8 mouse cellular contexts compared by ENCODE assay signal in genomic region chr17:78361939-78362728, GRCm38 (mm10). TPM values are rescaled to one million over a fixed set of nuclear protein-coding genes. Genes with fewer than 3 reads are reported as not detected.
DNase-seq lines count a peak whose midpoint lies in the region; ATAC-seq lines count a peak whose summit lies in the region.

No protein-coding gene starts in this region.

- H3K4me2 ChIP-seq in embryonic facial prominence, embryonic 13.5 days = no peak overlapping the region

- H3K36me3 ChIP-seq in embryonic facial prominence, embryonic 13.5 days = peaks cover 14% of the 10 kb centered on the region; the same call in 1 of the 2 replicates
- H3K36me3 ChIP-seq in embryonic facial prominence, embryonic 10.5 days (replicated peaks) = peaks cover 6% of the 10 kb centered on the region

- 0 out of 2 replicates have a peak, but pooled peaks cover 4% of the 10 kb centered on the region for H3K4me1 ChIP-seq in embryonic facial prominence, embryonic 13.5 days
- no peaks in the 10 kb centered on the region for H3K4me1 ChIP-seq in embryonic facial prominence, embryonic 10.5 days

- H3K27me3 ChIP-seq in embryonic facial prominence, embryonic 13.5 days = no peaks in the 10 kb centered on the region
- H3K27me3 ChIP-seq in embryonic facial prominence, embryonic 10.5 days (replicated peaks; ENCODE audit: low read depth, poor library complexity, severe bottlenecking) = no peaks in the 10 kb centered on the region

- H3K4me3 ChIP-seq in embryonic facial prominence, embryonic 13.5 days = no peak overlapping the region
- no peak overlapping the region for H3K4me3 ChIP-seq in embryonic facial prominence, embryonic 10.5 days

- WGBS in embryonic facial prominence, embryonic 13.5 days = 74% methylated on average over 13 of the region's 13 CpGs
- 84% methylated on average over 13 of the region's 13 CpGs for WGBS in embryonic facial prominence, embryonic 10.5 days

- 0 out of 2 replicates have a peak overlapping the region, but pooled peaks have one; percentile 4 for H3K27ac ChIP-seq in embryonic facial prominence, embryonic 13.5 days
- H3K27ac ChIP-seq in embryonic facial prominence, embryonic 10.5 days (replicated peaks) = no peak overlapping the region

- no peak for DNase-seq in embryonic facial prominence, embryonic 10.5 days (ENCODE audit: low spot score)
- peak; percentile 64 for DNase-seq in kidney, postnatal 14 days
- DNase-seq in cerebellum, postnatal 10 days = no peak
- DNase-seq in cerebellum, postnatal 36 days = no peak
- no peak for DNase-seq in layer of hippocampus, postnatal 25 days (ENCODE audit: extremely low spot score in 1 of 2, low spot score in 1 of 2)

- H3K9ac ChIP-seq in embryonic facial prominence, embryonic 13.5 days = no peak overlapping the region

- H3K9me3 ChIP-seq in embryonic facial prominence, embryonic 13.5 days = no peaks in the 10 kb centered on the region
- H3K9me3 ChIP-seq in embryonic facial prominence, embryonic 10.5 days = no peaks in the 10 kb centered on the region

- no peak for ATAC-seq in embryonic facial prominence, embryonic 13.5 days (ENCODE audit: insufficient number of reproducible peaks, insufficient read depth, low FRiP score, low TSS enrichment, low read depth)
- ATAC-seq in erythroid progenitor cell, adult 5-6 weeks (replicated peaks; ENCODE audit: low FRiP score, poor library complexity, severe bottlenecking) = peak; percentile 64; the same call in 1 of the 2 replicates
- peak; percentile 83 for ATAC-seq in megakaryocyte-erythroid progenitor cell, adult 5-6 weeks (replicated peaks; ENCODE audit: low FRiP score, low TSS enrichment, poor library complexity, severe bottlenecking)

RNA-seq across cellular contexts. Expression of gene Fez2, which starts 55.8 kb away (rescaled TPM):
- polyA plus RNA-seq in embryonic facial prominence, embryonic 13.5 days (2015; fragmentation: Nextera tagmentation; extraction: Ambion mirVana) = 39.0 and 39.3 TPM in 2 replicates
- polyA plus RNA-seq in embryonic facial prominence, embryonic 10.5 days (2016; fragmentation: Nextera tagmentation; extraction: Ambion mirVana) = 34.8 and 36.6 TPM in 2 replicates
- total RNA-seq in erythroid progenitor cell, adult 5-6 weeks (2015; ENCODE audit: low replicate concordance) = 5.9 and 14.8 TPM in 2 replicates
- total RNA-seq in erythroid progenitor cell, adult 5-6 weeks (2017; ENCODE audit: low replicate concordance) = 9.6 and 10.7 TPM in 2 replicates
- total RNA-seq in megakaryocyte-erythroid progenitor cell, adult 5-6 weeks (2014; fragmentation: Nextera tagmentation) = 7.3 and 8.8 TPM in 2 replicates
- total RNA-seq in megakaryocyte-erythroid progenitor cell, adult 5-6 weeks (2017) = 14.7 and 17.6 TPM in 2 replicates
- total RNA-seq in layer of hippocampus, postnatal 25 days (2021) = 10 to 100 TPM; 31.6 to 34.4 TPM
